ENCODE assay signal across 41 mouse cellular contexts in the genomic region with DNA sequence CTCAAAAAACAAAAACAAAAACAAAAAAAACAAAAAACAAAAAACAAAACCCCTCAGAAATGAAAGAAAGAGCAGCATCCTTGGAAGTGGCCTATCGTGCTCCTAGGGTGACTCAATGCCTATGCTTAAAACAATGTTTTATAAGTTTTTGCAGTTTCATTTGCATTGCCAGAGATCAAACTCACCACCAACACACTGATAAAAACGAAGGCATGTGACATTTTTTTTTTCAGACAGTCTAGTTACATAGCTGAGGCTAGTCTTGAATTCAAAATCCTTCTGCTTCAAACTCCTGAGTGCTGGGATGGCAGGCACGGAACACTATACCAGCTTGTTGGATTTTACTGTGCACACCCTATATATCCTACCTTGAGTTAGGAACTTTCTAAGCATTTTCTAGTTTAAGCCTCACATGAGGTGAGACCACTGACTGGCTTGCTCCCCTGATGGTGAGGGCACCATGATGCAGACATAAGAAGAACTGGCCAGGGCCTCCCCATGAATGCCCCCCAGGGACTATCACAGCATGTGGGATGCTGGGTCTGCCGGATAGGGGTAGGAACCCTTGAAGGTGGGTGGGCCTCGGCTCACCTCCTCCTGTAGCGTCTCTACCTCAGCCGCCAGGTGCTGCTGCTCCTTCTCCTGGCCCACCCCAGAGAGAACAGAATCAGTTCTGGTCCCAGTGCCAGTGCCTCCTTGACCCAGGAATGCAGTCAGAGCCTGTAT. TPM values are rescaled to one million over a fixed set of nuclear protein-coding genes. Genes with fewer than 3 reads are reported as not detected.
DNase-seq lines count a peak whose midpoint lies in the region; TF ChIP-seq lines count a peak whose summit lies in the region.
"Had no signal": no experiment of that assay in that cellular context is flagged by ENCODE, and none has a peak within 500 bp of the region (broad histone marks: within the 10 kb centered on the region; RNA-seq: fewer than 3 reads in every experiment).

No protein-coding gene starts in this region.

- no peaks in the 10 kb centered on the region for H3K36me3 ChIP-seq in heart, embryonic 10.5 days
- peaks cover 0 to 14% of the 10 kb centered on the region in 2 experiments; a peak in 2 of 4 replicates for H3K36me3 ChIP-seq in MEL (ENCODE audit: control insufficient read depth in 1 of 2, insufficient read depth in 2 of 2, low read length in 2 of 2)
- H3K36me3 ChIP-seq in limb, embryonic 10.5 days, result no peaks in the 10 kb centered on the region
- H3K36me3 ChIP-seq: embryonic facial prominence, embryonic 15.5 days; forebrain, embryonic 12.5 days; heart, embryonic 12.5 days; intestine, embryonic 15.5 days; lung, embryonic 15.5 days; midbrain, embryonic 10.5 days; neural tube, embryonic 12.5 days had no signal

- peaks cover 52% of the 10 kb centered on the region for H3K4me1 ChIP-seq in heart, embryonic 10.5 days
- H3K4me1 ChIP-seq in MEL (ENCODE audit: control insufficient read depth in 1 of 2, insufficient read depth in 2 of 2, low read length in 2 of 2), result peaks cover 26 to 41% of the 10 kb centered on the region in 2 experiments
- peaks cover 64% of the 10 kb centered on the region for H3K4me1 ChIP-seq in limb, embryonic 10.5 days

- 78% methylated on average over 7 of the region's 7 CpGs for WGBS in heart, embryonic 10.5 days
- WGBS in limb, embryonic 10.5 days, result 85% methylated on average over 7 of the region's 7 CpGs

- H3K9me3 ChIP-seq in heart, embryonic 10.5 days, result no peaks in the 10 kb centered on the region
- H3K9me3 ChIP-seq in MEL (replicated peaks; ENCODE audit: insufficient read depth, low read length), result no peaks in the 10 kb centered on the region
- no peaks in the 10 kb centered on the region for H3K9me3 ChIP-seq in limb, embryonic 10.5 days (replicated peaks)
- H3K9me3 ChIP-seq: embryonic facial prominence, embryonic 15.5 days; forebrain, embryonic 12.5 days; heart, embryonic 12.5 days; intestine, embryonic 15.5 days; lung, embryonic 15.5 days; midbrain, embryonic 10.5 days; neural tube, embryonic 12.5 days had no signal

- H3K27me3 ChIP-seq in heart, embryonic 10.5 days (ENCODE audit: insufficient read depth, poor library complexity, severe bottlenecking), result peaks cover 75% of the 10 kb centered on the region
- H3K27me3 ChIP-seq in MEL (ENCODE audit: control insufficient read depth in 1 of 2, insufficient read depth in 2 of 2, low read length in 2 of 2), result no peaks in the 10 kb centered on the region
- H3K27me3 ChIP-seq in limb, embryonic 10.5 days (ENCODE audit: low read depth, poor library complexity, severe bottlenecking), result peaks cover 70% of the 10 kb centered on the region

- TF ChIP-seq RAD21 in MEL (IDR thresholded peaks at IDR 0.05; ENCODE audit: low read depth, low read length), result no peak

- no peak overlapping the region for H3K4me3 ChIP-seq in heart, embryonic 10.5 days
- no peak overlapping the region for H3K4me3 ChIP-seq in MEL (ENCODE audit: control insufficient read depth in 1 of 2, insufficient read depth in 1 of 2, low read depth in 2 of 2, low read length in 2 of 2)
- H3K4me3 ChIP-seq in limb, embryonic 10.5 days, result no peak overlapping the region
- H3K4me3 ChIP-seq: embryonic facial prominence, embryonic 15.5 days; forebrain, embryonic 12.5 days; heart, embryonic 12.5 days; intestine, embryonic 15.5 days; layer of hippocampus, adult 2 months; left cerebral cortex, adult 2 months; lung, embryonic 15.5 days; midbrain, embryonic 10.5 days; myocyte; neural tube, embryonic 12.5 days had no signal

- no peak for DNase-seq in heart, embryonic 10.5 days (ENCODE audit: low spot score)
- no peak for DNase-seq in heart, postnatal 36 days
- DNase-seq in MEL (ENCODE audit: low read depth, low spot score), result no peak
- DNase-seq in cerebellum, adult 8-10 months, result peak; percentile 37
- no peak for DNase-seq in limb, embryonic 10.5 days (ENCODE audit: low spot score)
- no peak for DNase-seq in gastrocnemius, adult 8-10 months (ENCODE audit: low spot score in 2 of 2)
- DNase-seq in thymus, postnatal 25 days, result no peak
- DNase-seq: adrenal gland, adult 8-10 months; forebrain, postnatal 0 days; heart, adult 18-20 months; kidney, adult 2 months; kidney, postnatal 25 days; right cerebral cortex, adult 18-20 months; spleen, adult 18-20 months; thymus, postnatal 36 days had no signal

- TF ChIP-seq POLR2A in MEL (IDR thresholded peaks at IDR 0.05; ENCODE audit: control insufficient read depth in 1 of 2, insufficient read depth in 1 of 2, low read depth in 1 of 2, low read length in 2 of 2, poor library complexity in 1 of 2), result no peak

- TF ChIP-seq EP300 in MEL (IDR thresholded peaks at IDR 0.05; ENCODE audit: low read depth in 1 of 2, low read length in 2 of 2), result no peak

- intact Hi-C loops in heart, postnatal 36 days (cut with DNase I), result no loop called here

- H3K9ac ChIP-seq in MEL (ENCODE audit: control insufficient read depth, low read depth, low read length, poor library complexity, severe bottlenecking), result no peak overlapping the region
- H3K9ac ChIP-seq: embryonic facial prominence, embryonic 15.5 days; forebrain, embryonic 12.5 days; forebrain, postnatal 0 days; heart, embryonic 12.5 days; intestine, embryonic 15.5 days; lung, embryonic 15.5 days had no signal

- no peaks in the 10 kb centered on the region for H3K79me2 ChIP-seq in MEL (ENCODE audit: control insufficient read depth, insufficient read depth, low read length, poor library complexity)

- H3K27ac ChIP-seq in heart, embryonic 10.5 days, result peak overlapping the region; percentile 62
- no peak overlapping the region for H3K27ac ChIP-seq in MEL (ENCODE audit: control insufficient read depth, low read depth, low read length)
- peak overlapping the region; percentile 50 for H3K27ac ChIP-seq in limb, embryonic 10.5 days
- H3K27ac ChIP-seq: embryonic facial prominence, embryonic 15.5 days; forebrain, embryonic 12.5 days; intestine, embryonic 15.5 days; layer of hippocampus, adult 2 months; left cerebral cortex, adult 2 months; lung, embryonic 15.5 days; neural tube, embryonic 12.5 days had no signal

- TF ChIP-seq CTCF in MEL (IDR thresholded peaks at IDR 0.05 in 2 of 3, conservative IDR thresholded peaks at IDR 0.05 in 1 of 3; ENCODE audit: control insufficient read depth in 1 of 3, insufficient read depth in 1 of 3, low read depth in 2 of 3, low read length in 3 of 3, poor library complexity in 1 of 3, severe bottlenecking in 1 of 3), result no peak

TF ChIP-seq in MEL, 35 proteins besides CTCF, POLR2A, EP300 and RAD21 (continues in another document):
- peak; percentile 40; the same call in 1 of the 2 replicates for TF ChIP-seq MAX (IDR thresholded peaks at IDR 0.05; ENCODE audit: low read length)
- no peak for TF ChIP-seq MEF2A (IDR thresholded peaks at IDR 0.05; ENCODE audit: extremely low read depth, insufficient replicate concordance, low read depth, low read length, poor library complexity, severe bottlenecking)
- peak; percentile 79 for TF ChIP-seq ZNF384 (IDR thresholded peaks at IDR 0.05; ENCODE audit: low read depth, low read length)
- TF ChIP-seq USF2 (IDR thresholded peaks at IDR 0.05; ENCODE audit: borderline replicate concordance in 1 of 2, insufficient read depth in 1 of 2, low read depth in 1 of 2, low read length in 2 of 2), result no peak
- TF ChIP-seq POLR2AphosphoS2 (IDR thresholded peaks at IDR 0.05; ENCODE audit: low read length), result no peak
- peak; percentile 68 for TF ChIP-seq USF1 (IDR thresholded peaks at IDR 0.05; ENCODE audit: low read depth, low read length)

RNA-seq across cellular contexts. Expression of a gene that starts 11.9 kb away (rescaled TPM):
- polyA plus RNA-seq in heart, embryonic 10.5 days (2016; fragmentation: Nextera tagmentation; extraction: Ambion mirVana), result 0.69 and 0.88 TPM in 2 replicates
- total RNA-seq in heart, postnatal 36 days (2021), result not detected
- 0.16 and 0.27 TPM in 2 replicates for total RNA-seq in MEL (2012; rRNA removed)
- under 1 TPM in 1 of 2 experiments, not detected in 1; 0.38 TPM for polyA plus RNA-seq in MEL (2012; ENCODE audit: insufficient read depth in 1 of 2, insufficient read length in 2 of 2, low read depth in 1 of 2, low replicate concordance in 2 of 2, missing spikeins in 1 of 2)
- polyA plus RNA-seq in limb, embryonic 10.5 days (2016; fragmentation: Nextera tagmentation; extraction: Ambion mirVana), result 0.45 and 0.68 TPM in 2 replicates
- under 1 TPM in 1 of 4 experiments, not detected in 3; 0.25 TPM for total RNA-seq in gastrocnemius, adult 8-10 months (2022)
- total RNA-seq: CH12.LX; gastrocnemius, postnatal 36 days; liver, adult 2 months; megakaryocyte progenitor cell, adult 5-6 weeks had no signal
- polyA plus RNA-seq: C2C12; liver, adult 2 months; liver, embryonic 16.5 days had no signal

RNA-seq across cellular contexts. Expression of a gene that starts 12.0 kb away (rescaled TPM):
- 0.41 TPM in 1 of 2 replicates, not detected in the other for polyA plus RNA-seq in heart, embryonic 10.5 days (2016; fragmentation: Nextera tagmentation; extraction: Ambion mirVana)
- not detected for total RNA-seq in heart, postnatal 36 days (2021)
- not detected in 2 replicates for total RNA-seq in MEL (2012; rRNA removed)
- not detected for polyA plus RNA-seq in MEL (2012; ENCODE audit: insufficient read depth in 1 of 2, insufficient read length in 2 of 2, low read depth in 1 of 2, low replicate concordance in 2 of 2, missing spikeins in 1 of 2)
- not detected in 2 replicates for polyA plus RNA-seq in limb, embryonic 10.5 days (2016; fragmentation: Nextera tagmentation; extraction: Ambion mirVana)
- not detected for total RNA-seq in gastrocnemius, adult 8-10 months (2022)
- total RNA-seq: adrenal gland, adult 8-10 months; adrenal gland, postnatal 4 days; CH12.LX; forebrain, postnatal 0 days; gastrocnemius, postnatal 36 days; heart, adult 18-20 months; hindbrain, postnatal 0 days; layer of hippocampus, adult 2 months; layer of hippocampus, postnatal 14 days; left cerebral cortex, adult 2 months; left cerebral cortex, postnatal 36 days; liver, adult 2 months; megakaryocyte progenitor cell, adult 5-6 weeks; midbrain, postnatal 0 days had no signal
- polyA plus RNA-seq: C2C12; cortical plate, adult 2 months; embryonic facial prominence, embryonic 15.5 days; heart, postnatal 0 days; hindbrain, embryonic 11.5 days; intestine, embryonic 15.5 days; kidney, adult 2 months; liver, adult 2 months; liver, embryonic 16.5 days; lung, embryonic 15.5 days; midbrain, embryonic 10.5 days; myocyte; neural tube, embryonic 12.5 days; stomach, embryonic 16.5 days had no signal

RNA-seq across cellular contexts. Expression of a gene that starts 13.4 kb away (rescaled TPM):
- not detected in 2 replicates for polyA plus RNA-seq in heart, embryonic 10.5 days (2016; fragmentation: Nextera tagmentation; extraction: Ambion mirVana)
- total RNA-seq in heart, postnatal 36 days (2021), result not detected
- total RNA-seq in MEL (2012; rRNA removed), result not detected in 2 replicates
- polyA plus RNA-seq in MEL (2012; ENCODE audit: insufficient read depth in 1 of 2, insufficient read length in 2 of 2, low read depth in 1 of 2, low replicate concordance in 2 of 2, missing spikeins in 1 of 2), result not detected
- not detected in 2 replicates for polyA plus RNA-seq in limb, embryonic 10.5 days (2016; fragmentation: Nextera tagmentation; extraction: Ambion mirVana)
- not detected for total RNA-seq in gastrocnemius, adult 8-10 months (2022)
- total RNA-seq: adrenal gland, adult 8-10 months; adrenal gland, postnatal 4 days; CH12.LX; ES-E14; forebrain, postnatal 0 days; gastrocnemius, postnatal 36 days; heart, adult 18-20 months; hindbrain, postnatal 0 days; liver, adult 2 months; megakaryocyte progenitor cell, adult 5-6 weeks; midbrain, postnatal 0 days had no signal
- polyA plus RNA-seq: C2C12; forebrain, postnatal 0 days; heart, embryonic 12.5 days; heart, postnatal 0 days; hindbrain, embryonic 11.5 days; hindbrain, postnatal 0 days; intestine, embryonic 15.5 days; kidney, adult 2 months; liver, adult 2 months; liver, embryonic 16.5 days; lung, embryonic 15.5 days; midbrain, embryonic 10.5 days; neural tube, embryonic 12.5 days; stomach, embryonic 16.5 days had no signal

RNA-seq across cellular contexts. Expression of a gene that starts 19.2 kb away (rescaled TPM):
- 1.2 and 1.9 TPM in 2 replicates for polyA plus RNA-seq in heart, embryonic 10.5 days (2016; fragmentation: Nextera tagmentation; extraction: Ambion mirVana)
- total RNA-seq in heart, postnatal 36 days (2021), result not detected
- 8.5 and 9.2 TPM in 2 replicates for total RNA-seq in MEL (2012; rRNA removed)
- 10 to 100 TPM in 1 of 2 experiments, not detected in 1; 32.0 TPM for polyA plus RNA-seq in MEL (2012; ENCODE audit: insufficient read depth in 1 of 2, insufficient read length in 2 of 2, low read depth in 1 of 2, low replicate concordance in 2 of 2, missing spikeins in 1 of 2)
- polyA plus RNA-seq in limb, embryonic 10.5 days (2016; fragmentation: Nextera tagmentation; extraction: Ambion mirVana), result 0.21 and 0.41 TPM in 2 replicates
- total RNA-seq in gastrocnemius, adult 8-10 months (2022), result not detected
- total RNA-seq: adrenal gland, adult 8-10 months; gastrocnemius, postnatal 36 days; heart, adult 18-20 months; liver, adult 2 months had no signal
- polyA plus RNA-seq: heart, postnatal 0 days had no signal

RNA-seq across cellular contexts. Expression of a gene that starts 22.8 kb away (rescaled TPM):
- 161 and 210 TPM in 2 replicates for polyA plus RNA-seq in heart, embryonic 10.5 days (2016; fragmentation: Nextera tagmentation; extraction: Ambion mirVana)
- total RNA-seq in heart, postnatal 36 days (2021), result 10 to 100 TPM; 10.3 to 11.4 TPM
- total RNA-seq in MEL (2012; rRNA removed), result 0.19 TPM in 1 of 2 replicates, not detected in the other
- polyA plus RNA-seq in MEL (2012; ENCODE audit: insufficient read depth in 1 of 2, insufficient read length in 2 of 2, low read depth in 1 of 2, low replicate concordance in 2 of 2, missing spikeins in 1 of 2), result under 1 TPM in 1 of 2 experiments, not detected in 1; 0.38 TPM
- 435 and 481 TPM in 2 replicates for polyA plus RNA-seq in limb, embryonic 10.5 days (2016; fragmentation: Nextera tagmentation; extraction: Ambion mirVana)
- total RNA-seq in gastrocnemius, adult 8-10 months (2022), result 1 to 10 TPM in 3 of 4 experiments, under 1 TPM in 1; 0.77 to 3.1 (median 1.7) TPM
- total RNA-seq: megakaryocyte progenitor cell, adult 5-6 weeks had no signal
